Mouse (Mus musculus) cortical plate, adult 2 months (tissue): ENCODE results near the gene Ndufb8.

Experiments used
- CTCF ChIP-seq: fragments of 200-500 bp; IDR thresholded peaks from 2 replicates; pipeline ENCODE4 v1.5.1; 2011; ENCODE audit warnings: mild to moderate bottlenecking, control low read depth, low read length; ENCODE audit not compliant: insufficient read depth; ENCODE audit errors: extremely low read depth
- POLR2A ChIP-seq: fragments of 200-500 bp; IDR thresholded peaks from 2 replicates; pipeline ENCODE4 v1.6.1; 2011; ENCODE audit warnings: mild to moderate bottlenecking, low read length, control low read depth; ENCODE audit not compliant: insufficient read depth; ENCODE audit errors: extremely low read depth

DNA sequence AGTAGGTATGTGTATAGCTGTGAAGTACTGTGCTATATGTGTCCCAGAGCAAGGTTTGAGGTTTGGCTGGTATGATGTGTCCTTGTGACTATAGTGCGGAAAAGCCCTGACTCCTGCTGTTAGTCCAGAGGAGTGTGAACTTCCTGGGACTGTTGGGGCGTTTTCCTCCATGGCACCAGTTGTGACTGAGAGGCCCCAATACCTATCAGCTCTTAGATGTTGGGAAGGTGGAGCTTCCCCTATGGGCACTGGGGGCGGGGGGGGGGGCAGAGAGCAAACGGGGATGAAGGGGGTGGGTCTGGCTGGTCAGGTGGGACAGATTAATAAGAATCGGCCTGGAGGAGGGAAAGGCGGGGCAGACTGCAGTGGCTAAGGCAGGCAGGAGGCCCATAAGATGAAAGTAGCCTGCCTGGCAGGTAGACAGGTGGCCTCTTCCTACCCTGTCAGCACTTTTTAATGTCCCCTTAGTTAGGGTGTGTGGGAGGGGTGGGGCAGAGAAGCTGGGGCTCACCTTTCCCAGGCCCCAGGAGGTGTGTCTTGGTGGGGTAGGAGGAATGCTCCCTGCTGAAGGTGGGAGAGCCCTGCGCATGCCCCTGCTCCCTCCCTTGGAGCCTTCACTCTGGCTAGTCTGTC is 34.5 kb upstream of the Ndufb8 start:
- TF ChIP-seq CTCF: no peak
- no peak for TF ChIP-seq POLR2A
